Mouse (Mus musculus) Patski (cell line): ENCODE measurements at regions not wholly inside any gene's neighbourhood (a gene's known extent, or its start where the extent isn't known, plus 50 kb on each side); places are given as distances from the start of the nearest gene placed in this dataset.

Experiments
- ATAC-seq: fragments of 100-300 bp; one replicate; pipeline ENCODE4 v1.8.0; 2021
- CTCF ChIA-PET: fragments of 350-600 bp; sonication (Branson Sonifier 250); formaldehyde crosslinking; loops from one replicate; lab custom pipeline; 2022; ENCODE audit warnings: inconsistent platforms; lab: Charles Lee
- POLR2A ChIA-PET: fragments of 350-600 bp; sonication (Branson Sonifier 250); formaldehyde crosslinking; loops from one replicate; lab custom pipeline; 2022; ENCODE audit warnings: antibody characterized with exemption, inconsistent platforms; lab: Charles Lee
- DNase-seq: peaks from one replicate; pipeline ENCODE4 v3.0.0-alpha.2; 2011; ENCODE audit warnings: low read depth, low spot score
- H3K27me3 ChIP-seq: fragments of 371-371 bp; one replicate; pipeline ENCODE4 v1.5.1; 2021
- CTCF ChIP-seq: fragments of 100-300 bp; IDR thresholded peaks from one replicate; pipeline ENCODE4 v1.5.1; 2021
- in situ Hi-C: fragments of 300-500 bp; cut with MboI; formaldehyde crosslinking; loops from 3 replicates; pipeline ENCODE4 v1.11.1; 2018; ENCODE audit warnings: low pct_unique_long_range_greater_than_20kb, mixed read lengths

GRCm38 (mm10) chr10:46454442-46454841 lies 876.8 kb downstream of the Hace1 start:
- POLR2A ChIA-PET, result no interaction called here
- ATAC-seq, result no peak
- in situ Hi-C loops, result no loop called here
- CTCF ChIA-PET, result no interaction called here
- no peak for TF ChIP-seq CTCF
- DNase-seq, result no peak
- H3K27me3 ChIP-seq, result no peaks in the 10 kb centered on the region

- ChIA-PET POLR2A (no interaction called here), CTCF (no interaction called here)
- no peak for TF ChIP-seq CTCF
- in situ Hi-C loops, result no loop called here
- no peaks in the 10 kb centered on the region for H3K27me3 ChIP-seq
- ATAC-seq, result no peak
- no peak for DNase-seq
Measured at GRCm38 (mm10) chr10:46458686-46459085, 881.1 kb downstream of the Hace1 start.

GRCm38 (mm10) chr10:46483656-46484055 lies 906.0 kb downstream of the Hace1 start:
- ATAC-seq (no peak), DNase-seq (no peak)
- in situ Hi-C loops, result no loop called here
- ChIA-PET POLR2A (interaction anchor here (0.7 kb wide), 1 partner anchor 34 kb away, joined by 5 read pairs; no protein-coding TSS in a partner anchor), CTCF (no interaction called here)
- TF ChIP-seq CTCF, result no peak
- no peaks in the 10 kb centered on the region for H3K27me3 ChIP-seq
